Mouse (Mus musculus) midbrain, embryonic 13.5 days (tissue): ENCODE data around the gene Cacna1e. TPM values are rescaled to one million over a fixed set of nuclear protein-coding genes. Genes with fewer than 3 reads are reported as not detected.

Experiments used
- ATAC-seq: fragments of 200-750 bp; cut with Nextera tagmentation; 2 replicates; pipeline ENCODE4 v1.8.0; 2017; ENCODE audit warnings: mild to moderate bottlenecking, moderate TSS enrichment, moderate library complexity
- H3K27ac ChIP-seq: fragments of 300-500 bp; sonication (generic); 2 replicates; pipeline ENCODE4 v1.5.1; 2015; ENCODE audit warnings: inconsistent platforms, mild to moderate bottlenecking, moderate library complexity
- H3K27me3 ChIP-seq: fragments of 300-500 bp; sonication (generic); 2 replicates; pipeline ENCODE4 v1.6.1; 2015; ENCODE audit warnings: mild to moderate bottlenecking, inconsistent platforms
- H3K36me3 ChIP-seq: fragments of 300-500 bp; sonication (generic); 2 replicates; pipeline ENCODE4 v1.6.1; 2015; ENCODE audit warnings: mild to moderate bottlenecking, inconsistent platforms
- H3K4me1 ChIP-seq: fragments of 300-500 bp; sonication (generic); replicated peaks from 2 replicates; pipeline ENCODE4 v1.6.1; 2015; ENCODE audit warnings: inconsistent platforms
- H3K4me2 ChIP-seq: fragments of 300-500 bp; sonication (generic); replicated peaks from 2 replicates; pipeline ENCODE4 v1.6.1; 2015; ENCODE audit warnings: moderate library complexity, mild to moderate bottlenecking, inconsistent platforms
- H3K4me3 ChIP-seq: fragments of 300-500 bp; sonication (generic); replicated peaks from 2 replicates; pipeline ENCODE4 v1.5.1; 2015; ENCODE audit warnings: mild to moderate bottlenecking, inconsistent platforms
- H3K9ac ChIP-seq: fragments of 300-500 bp; sonication (generic); replicated peaks from 2 replicates; pipeline ENCODE4 v1.6.1; 2015; ENCODE audit warnings: mild to moderate bottlenecking, inconsistent platforms
- H3K9me3 ChIP-seq: fragments of 300-500 bp; sonication (generic); 2 replicates; pipeline ENCODE4 v1.6.1; 2016; ENCODE audit warnings: mild to moderate bottlenecking, inconsistent platforms
- WGBS: fragments of 180-500 bp; shearing (Covaris S2); methylation state at CpG from one replicate; pipeline ENCODE4 v1.1.7; 2015; 5-methylcytosine and 5-hydroxymethylcytosine counted together
- polyA plus RNA-seq: library from polyadenylated mRNA; unstranded; fragments of >200 nt; fragmentation: Nextera tagmentation; extraction: Ambion mirVana; gene quantifications from 2 replicates; pipeline ENCODE4 v1.2.1, GENCODE M21; 2015

The Cacna1e gene
- polyA plus RNA-seq, 1 experiment from 2014 or later, result 8.0 TPM

- ATAC-seq, result no peak
- 90% methylated on average over 3 of the region's 3 CpGs for WGBS
- no peaks in the 10 kb centered on the region for H3K27me3 ChIP-seq
- no peak overlapping the region for H3K4me2 ChIP-seq
- H3K27ac ChIP-seq, result no peak overlapping the region
- no peaks in the 10 kb centered on the region for H3K9me3 ChIP-seq
- H3K36me3 ChIP-seq, result no peaks in the 10 kb centered on the region
- no peaks in the 10 kb centered on the region for H3K4me1 ChIP-seq
- H3K9ac ChIP-seq, result no peak overlapping the region
- no peak overlapping the region for H3K4me3 ChIP-seq
These were observed 301.8 kb downstream of the Cacna1e start for GRCm38 (mm10) chr1:154582516-154582915.

- Histone ChIP-seq H3K27ac (no peak overlapping the region), H3K36me3 (no peaks in the 10 kb centered on the region), H3K9ac (no peak overlapping the region), H3K4me3 (no peak overlapping the region), H3K9me3 (no peaks in the 10 kb centered on the region), H3K27me3 (no peaks in the 10 kb centered on the region), H3K4me1 (no peaks in the 10 kb centered on the region), H3K4me2 (no peak overlapping the region)
- ATAC-seq, result no peak
- 70% methylated on average over 2 of the region's 2 CpGs for WGBS
These were observed 304.4 kb downstream of the Cacna1e start for GRCm38 (mm10) chr1:154579929-154580328.

DNA sequence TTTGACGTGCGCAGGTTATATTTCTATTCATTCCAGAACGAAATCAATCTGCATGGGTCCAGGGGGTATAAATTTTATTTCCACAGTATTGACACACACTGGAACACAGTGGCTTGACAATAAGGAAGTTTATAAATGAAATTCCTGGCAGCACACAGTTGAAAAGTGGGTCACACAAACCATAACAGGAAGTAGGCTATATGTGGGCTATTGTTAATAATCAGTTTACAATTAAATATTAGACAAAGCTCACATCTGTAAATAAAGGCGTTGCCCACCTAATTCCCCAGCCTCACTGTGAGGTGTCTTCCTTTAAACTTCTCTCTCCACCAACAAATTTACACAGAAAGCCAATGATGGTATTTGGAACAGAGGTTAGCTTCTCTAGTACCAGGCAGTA, 305.6 kb downstream of the Cacna1e start:
- no peak overlapping the region for H3K27ac ChIP-seq
- WGBS, result 82% methylated on average over 4 of the region's 4 CpGs
- H3K9me3 ChIP-seq, result no peaks in the 10 kb centered on the region
- no peak overlapping the region for H3K4me3 ChIP-seq
- H3K4me2 ChIP-seq, result no peak overlapping the region
- no peaks in the 10 kb centered on the region for H3K36me3 ChIP-seq
- ATAC-seq, result no peak
- H3K27me3 ChIP-seq, result no peaks in the 10 kb centered on the region
- H3K9ac ChIP-seq, result no peak overlapping the region
- no peaks in the 10 kb centered on the region for H3K4me1 ChIP-seq

GRCm38 (mm10) chr1:154576418-154576817, 307.9 kb downstream of the Cacna1e start:
- H3K4me3 ChIP-seq, result no peak overlapping the region
- H3K27ac ChIP-seq, result no peak overlapping the region
- H3K36me3 ChIP-seq, result no peaks in the 10 kb centered on the region
- H3K9ac ChIP-seq, result no peak overlapping the region
- no peaks in the 10 kb centered on the region for H3K4me1 ChIP-seq
- H3K9me3 ChIP-seq, result no peaks in the 10 kb centered on the region
- H3K4me2 ChIP-seq, result no peak overlapping the region
- 61% methylated on average over 2 of the region's 2 CpGs for WGBS
- ATAC-seq, result no peak
- H3K27me3 ChIP-seq, result no peaks in the 10 kb centered on the region

DNA sequence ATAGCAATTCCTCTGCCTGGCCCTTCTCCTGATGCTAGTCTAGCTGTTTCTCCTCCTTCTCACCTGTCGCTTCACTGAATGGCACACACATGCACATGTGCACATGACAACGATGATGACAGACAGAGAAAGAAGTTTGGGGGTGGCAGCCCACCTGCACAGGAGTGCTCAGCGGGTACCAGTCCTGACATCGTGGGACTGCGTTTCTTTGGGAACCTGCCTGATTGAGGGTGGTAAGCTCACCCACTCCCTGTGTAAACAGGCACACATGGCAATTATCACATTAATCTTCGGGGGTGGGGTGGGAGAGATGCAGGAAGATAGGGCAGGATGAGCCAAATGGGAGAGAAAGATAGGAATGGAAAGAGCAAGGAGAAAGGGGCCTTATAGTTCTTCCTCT, 318.3 kb downstream of the Cacna1e start:
- ATAC-seq, result no peak
- Histone ChIP-seq H3K9me3 (no peaks in the 10 kb centered on the region), H3K9ac (no peak overlapping the region), H3K27ac (no peak overlapping the region), H3K36me3 (no peaks in the 10 kb centered on the region), H3K4me2 (no peak overlapping the region), H3K27me3 (no peaks in the 10 kb centered on the region), H3K4me3 (no peak overlapping the region), H3K4me1 (no peaks in the 10 kb centered on the region)
- 91% methylated on average over 6 of the region's 6 CpGs for WGBS

DNA sequence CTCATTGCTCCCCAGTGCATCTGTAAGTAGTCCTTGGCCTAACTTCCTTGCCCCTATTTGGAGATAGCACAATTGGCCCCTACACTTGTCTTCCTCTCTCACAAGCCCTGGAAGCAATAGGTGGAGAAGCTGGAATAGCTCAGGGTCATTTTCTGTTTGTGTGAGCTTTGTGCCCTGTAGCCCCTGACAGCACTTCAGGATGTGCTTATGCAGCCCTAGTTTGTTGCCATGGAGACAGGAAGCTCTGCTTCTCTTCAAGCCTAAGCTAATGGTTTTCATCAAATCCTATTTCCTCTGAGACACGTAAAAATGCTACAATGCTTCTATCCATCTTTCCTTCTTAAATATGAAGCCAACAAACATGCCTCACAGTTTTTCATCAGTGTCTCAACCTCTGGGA, 328.5 kb downstream of the Cacna1e start:
- Histone ChIP-seq H3K9me3 (no peaks in the 10 kb centered on the region), H3K4me1 (peaks cover 11% of the 10 kb centered on the region), H3K27me3 (no peaks in the 10 kb centered on the region), H3K4me3 (no peak overlapping the region), H3K4me2 (no peak overlapping the region), H3K9ac (no peak overlapping the region), H3K27ac (no peak overlapping the region), H3K36me3 (no peaks in the 10 kb centered on the region)
- 24% methylated on average over 1 of the region's 1 CpGs for WGBS
- no peak for ATAC-seq

DNA sequence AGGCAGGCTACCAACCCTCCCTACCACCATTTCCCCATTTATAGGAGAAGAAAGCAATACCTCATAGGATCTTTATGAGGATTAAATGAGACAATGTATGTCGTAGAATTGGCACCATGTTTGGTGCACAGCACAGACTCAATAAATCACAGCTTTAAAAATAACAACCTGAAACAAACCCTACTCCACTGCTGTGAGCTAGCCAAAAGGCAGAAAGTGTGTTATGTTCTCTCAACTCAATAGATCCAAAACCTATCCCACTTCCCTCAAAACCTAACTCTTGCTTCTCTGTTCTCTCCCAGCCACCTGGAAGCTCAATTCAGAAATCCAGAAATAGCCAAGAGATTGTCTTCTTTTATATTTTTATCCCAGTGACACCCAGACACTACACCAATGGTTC, 331.2 kb downstream of the Cacna1e start:
- Histone ChIP-seq H3K9me3 (no peaks in the 10 kb centered on the region), H3K9ac (no peak overlapping the region), H3K4me3 (no peak overlapping the region), H3K4me1 (peaks cover 11% of the 10 kb centered on the region), H3K27me3 (no peaks in the 10 kb centered on the region), H3K4me2 (no peak overlapping the region), H3K36me3 (no peaks in the 10 kb centered on the region), H3K27ac (no peak overlapping the region)
- no peak for ATAC-seq
- WGBS, result 92% methylated on average over 1 of the region's 1 CpGs

DNA sequence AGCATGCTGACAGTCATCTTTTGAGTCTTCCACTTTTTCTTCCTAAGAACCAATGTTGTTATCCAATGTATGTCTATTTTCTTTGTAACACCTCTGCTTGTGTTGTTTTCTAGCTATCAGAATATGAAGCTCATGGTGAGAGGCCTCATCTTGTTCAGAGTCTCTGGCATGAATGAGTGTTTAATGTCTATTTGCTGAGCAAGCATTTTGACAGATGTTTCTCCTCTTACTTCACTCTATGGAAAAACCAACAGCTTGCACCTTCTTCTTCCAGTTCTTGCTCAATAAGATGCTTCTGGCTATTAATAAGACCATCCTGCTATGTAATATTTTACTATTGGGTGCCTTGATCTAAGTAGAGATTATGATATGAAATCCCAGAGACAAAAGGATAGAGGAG, 346.9 kb downstream of the Cacna1e start:
- H3K4me1 ChIP-seq, result peaks cover 7% of the 10 kb centered on the region
- no peak overlapping the region for H3K9ac ChIP-seq
- H3K4me3 ChIP-seq, result no peak overlapping the region
- H3K27me3 ChIP-seq, result no peaks in the 10 kb centered on the region
- H3K4me2 ChIP-seq, result no peak overlapping the region
- no peaks in the 10 kb centered on the region for H3K36me3 ChIP-seq
- no peak for ATAC-seq
- H3K27ac ChIP-seq, result no peak overlapping the region
- H3K9me3 ChIP-seq, result no peaks in the 10 kb centered on the region

DNA sequence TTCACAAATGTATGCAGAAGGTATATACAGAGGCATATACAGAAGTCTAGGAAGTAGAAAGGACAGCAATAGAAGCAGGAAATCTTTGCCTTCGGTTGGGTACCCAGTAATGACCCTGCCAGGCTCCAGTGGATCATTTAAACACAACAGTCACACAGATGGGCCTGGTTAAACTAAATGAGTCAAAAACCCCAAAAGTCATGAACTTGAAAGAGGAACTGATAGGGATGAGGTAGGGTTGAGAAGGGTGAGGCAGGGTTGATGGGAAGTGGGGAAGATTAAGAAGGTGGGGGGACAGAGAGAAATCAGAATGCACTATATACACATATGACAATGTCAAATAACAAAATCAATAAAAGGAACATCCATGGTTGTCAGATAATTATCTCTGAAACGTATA, 347.5 kb downstream of the Cacna1e start:
- Histone ChIP-seq H3K4me3 (no peak overlapping the region), H3K9ac (no peak overlapping the region), H3K4me2 (no peak overlapping the region), H3K27ac (no peak overlapping the region), H3K27me3 (no peaks in the 10 kb centered on the region), H3K36me3 (no peaks in the 10 kb centered on the region), H3K4me1 (peaks cover 7% of the 10 kb centered on the region), H3K9me3 (no peaks in the 10 kb centered on the region)
- no peak for ATAC-seq
- WGBS, result 72% methylated on average over 2 of the region's 2 CpGs

DNA sequence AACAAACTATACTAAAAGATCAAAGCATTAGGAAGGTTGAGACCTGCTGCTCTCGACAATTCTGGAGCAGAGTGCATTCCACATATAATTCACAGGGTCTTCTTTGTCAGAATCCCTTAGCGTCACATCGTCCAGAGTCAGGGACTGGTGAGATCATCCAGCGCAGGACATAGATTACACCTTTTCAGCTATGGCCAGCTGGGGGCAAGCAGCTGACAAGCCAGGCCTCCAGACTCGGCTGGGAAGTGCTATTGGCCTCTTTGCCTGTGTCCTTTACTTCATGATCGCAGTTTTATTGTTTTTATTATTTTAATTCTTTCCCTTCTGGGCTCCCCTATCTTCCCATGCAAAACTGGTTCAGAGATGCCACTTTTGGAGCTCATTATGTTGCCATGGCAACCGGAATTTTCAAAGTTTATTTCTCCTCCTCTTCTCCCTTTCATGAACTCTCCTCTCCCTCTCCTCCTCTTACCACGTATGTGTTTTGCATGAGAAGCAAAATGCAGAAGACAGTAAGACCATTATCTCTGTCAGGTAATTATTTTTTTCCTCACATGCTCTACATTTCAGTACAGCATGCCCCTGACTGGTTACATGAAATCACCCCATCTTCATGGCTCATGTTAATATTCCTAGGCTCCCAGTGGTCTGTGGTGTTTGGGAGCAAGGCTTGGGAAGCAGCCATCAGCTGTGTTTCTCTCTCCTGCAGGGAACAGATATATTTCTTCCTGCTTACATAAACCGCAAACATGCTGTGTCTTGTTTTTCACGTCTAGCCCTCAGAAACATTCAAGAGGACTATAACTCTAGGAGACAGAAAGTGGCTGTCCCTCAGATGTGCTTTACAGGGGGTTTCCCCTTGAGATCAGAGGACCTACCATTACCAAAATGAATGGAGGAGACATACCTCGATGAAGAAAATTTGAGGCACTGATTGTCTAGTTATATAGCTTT, 351.0 kb downstream of the Cacna1e start:
- 66% methylated on average over 11 of the region's 11 CpGs for WGBS

GRCm38 (mm10) chr1:154529666-154530065, 354.6 kb downstream of the Cacna1e start:
- no peak overlapping the region for H3K4me3 ChIP-seq
- no peak overlapping the region for H3K27ac ChIP-seq
- H3K9ac ChIP-seq, result no peak overlapping the region
- ATAC-seq, result no peak
- H3K9me3 ChIP-seq, result no peaks in the 10 kb centered on the region
- no peaks in the 10 kb centered on the region for H3K36me3 ChIP-seq
- 96% methylated on average over 4 of the region's 4 CpGs for WGBS
- peaks cover 7% of the 10 kb centered on the region for H3K4me1 ChIP-seq
- no peak overlapping the region for H3K4me2 ChIP-seq
- no peaks in the 10 kb centered on the region for H3K27me3 ChIP-seq

More for the DNA sequence above, 351.0 kb downstream of the Cacna1e start:
- ATAC-seq, result no peak
- Histone ChIP-seq H3K27me3 (no peaks in the 10 kb centered on the region), H3K4me1 (peaks cover 7% of the 10 kb centered on the region), H3K4me3 (no peak overlapping the region), H3K27ac (no peak overlapping the region), H3K9me3 (no peaks in the 10 kb centered on the region), H3K9ac (no peak overlapping the region), H3K4me2 (no peak overlapping the region), H3K36me3 (no peaks in the 10 kb centered on the region)

- Histone ChIP-seq H3K36me3 (no peaks in the 10 kb centered on the region), H3K4me2 (no peak overlapping the region), H3K9me3 (no peaks in the 10 kb centered on the region), H3K4me3 (no peak overlapping the region), H3K4me1 (peaks cover 7% of the 10 kb centered on the region), H3K9ac (no peak overlapping the region), H3K27ac (no peak overlapping the region), H3K27me3 (no peaks in the 10 kb centered on the region)
- 92% methylated on average over 6 of the region's 6 CpGs for WGBS
- ATAC-seq, result no peak
These were observed 355.5 kb downstream of the Cacna1e start for GRCm38 (mm10) chr1:154528803-154529202.

GRCm38 (mm10) chr1:154520715-154521114, 363.6 kb downstream of the Cacna1e start:
- 96% methylated on average over 2 of the region's 2 CpGs for WGBS
- H3K27ac ChIP-seq, result no peak overlapping the region
- no peak overlapping the region for H3K9ac ChIP-seq
- H3K9me3 ChIP-seq, result no peaks in the 10 kb centered on the region
- no peak overlapping the region for H3K4me3 ChIP-seq
- no peaks in the 10 kb centered on the region for H3K4me1 ChIP-seq
- H3K27me3 ChIP-seq, result no peaks in the 10 kb centered on the region
- H3K36me3 ChIP-seq, result no peaks in the 10 kb centered on the region
- H3K4me2 ChIP-seq, result no peak overlapping the region
- no peak for ATAC-seq
